Mouse (Mus musculus): ENCODE results near the gene Ihh. TPM values are rescaled to one million over a fixed set of nuclear protein-coding genes. Genes with fewer than 3 reads are reported as not detected.

Gene Ihh
- polyA plus RNA-seq, 1 experiment, result 45.0 TPM

DNA sequence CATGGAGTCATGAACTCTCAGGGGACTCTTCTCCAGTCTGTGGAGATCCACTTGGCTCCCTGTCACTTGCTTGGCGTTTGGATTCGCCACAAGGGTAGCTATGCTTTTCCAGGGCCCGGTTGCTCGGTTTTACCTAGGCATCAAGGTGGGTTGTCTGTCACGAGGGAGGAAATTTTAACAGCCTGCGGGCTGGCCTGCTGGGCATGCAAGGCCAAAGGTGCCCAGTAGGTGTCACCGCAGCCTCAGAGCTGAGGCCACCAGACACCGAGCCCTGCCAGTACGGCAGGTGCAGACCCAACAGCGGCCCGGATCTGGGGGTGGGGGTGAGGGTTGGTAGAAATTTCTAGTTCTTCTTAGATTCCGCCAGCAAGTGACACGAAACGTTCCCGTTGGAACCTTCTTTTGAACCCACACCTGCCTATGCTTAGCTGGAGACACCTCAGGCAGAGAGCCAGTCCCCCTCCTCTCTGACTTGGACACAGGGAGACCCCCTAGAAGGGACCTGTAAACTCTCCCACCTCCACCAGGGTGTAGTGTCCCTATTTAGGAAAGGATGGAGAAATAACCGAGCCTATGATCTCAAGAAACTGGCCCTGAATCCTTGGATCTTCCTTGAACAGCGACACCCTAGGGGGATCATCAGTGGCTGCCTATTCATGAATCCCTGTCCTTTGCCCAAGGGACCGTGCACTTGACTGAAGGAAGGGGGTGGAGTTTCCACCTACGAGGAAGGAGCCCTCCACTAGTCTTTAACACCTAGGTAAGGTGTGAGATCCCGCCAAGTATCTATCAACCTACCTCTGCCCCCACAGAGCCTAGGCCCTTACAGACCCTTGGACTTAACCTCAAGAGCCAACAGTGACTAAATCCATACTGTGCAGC, 2.4 kb downstream of the Ihh start:
- 3% methylated on average over 20 of the region's 20 CpGs for WGBS
- no peak for DNase-seq (ENCODE audit: low read depth, low spot score)

DNA sequence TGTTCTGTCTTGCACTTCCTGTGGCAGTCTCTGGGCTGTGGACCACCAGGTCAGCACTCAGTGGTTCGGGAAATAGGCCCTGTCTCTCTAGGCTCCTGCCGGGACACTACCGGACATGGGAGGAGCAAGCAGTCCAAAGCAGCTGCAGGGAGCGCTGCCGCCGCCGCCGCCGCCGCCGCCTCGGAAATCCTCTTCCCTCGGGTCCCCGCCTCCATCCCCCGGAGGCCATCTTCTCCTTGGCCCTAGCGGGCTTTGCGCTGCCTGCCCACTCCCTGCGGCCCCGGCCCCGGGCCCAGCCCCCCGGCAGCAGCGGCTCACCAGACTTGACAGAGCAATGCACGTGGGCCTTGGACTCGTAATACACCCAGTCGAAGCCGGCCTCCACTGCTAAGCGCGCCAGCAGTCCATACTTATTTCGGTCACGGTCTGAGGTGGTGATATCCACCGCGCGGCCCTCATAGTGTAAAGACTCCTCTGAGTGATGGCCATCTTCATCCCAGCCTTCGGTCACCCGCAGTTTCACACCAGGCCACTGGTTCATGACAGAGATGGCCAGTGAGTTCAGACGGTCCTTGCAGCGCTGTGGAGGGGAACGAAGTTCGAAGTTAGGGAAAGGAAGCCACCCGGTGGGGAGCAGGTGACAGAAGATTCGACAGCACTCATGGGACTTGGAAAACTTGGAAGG, 3.3 kb downstream of the Ihh start:
- whole genome bisulfite sequencing, result 4% methylated on average over 41 of the region's 41 CpGs

DNA sequence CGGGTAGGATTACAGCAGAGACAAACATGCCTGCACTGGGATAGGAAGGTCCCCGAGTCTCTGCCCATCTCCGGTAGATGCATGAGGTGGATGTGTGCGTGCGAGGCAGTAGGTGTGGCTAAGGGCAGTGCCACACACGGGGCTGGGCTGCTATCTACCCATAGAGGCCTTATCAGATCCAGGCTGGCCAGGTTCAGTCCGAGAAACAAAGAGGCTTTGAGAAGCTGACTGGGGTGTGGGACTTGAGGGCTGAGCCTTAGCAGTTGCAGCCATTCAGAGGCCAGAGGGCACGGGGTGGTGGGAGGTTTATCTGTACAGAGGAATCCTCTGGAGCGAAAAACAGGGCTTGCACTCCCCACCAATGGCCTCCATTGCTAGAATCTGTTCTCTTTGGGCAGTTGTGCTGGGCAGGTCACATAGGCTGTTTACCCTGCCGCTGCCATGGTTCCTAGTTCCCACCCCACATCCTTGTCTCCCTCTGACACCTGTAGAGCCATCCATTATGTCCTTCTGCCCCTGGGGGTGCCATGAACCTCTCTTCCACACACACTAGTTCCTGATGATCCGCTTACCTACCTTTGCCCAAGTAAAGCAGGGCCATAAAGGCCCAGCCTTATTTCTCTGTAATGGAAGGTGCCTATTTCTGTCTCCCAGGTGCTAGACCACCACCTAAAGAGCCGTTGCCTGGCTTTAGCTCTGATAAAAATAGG, 9.7 kb downstream of the Ihh start:
- 19% methylated on average over 12 of the region's 12 CpGs for WGBS
- no peak for DNase-seq (ENCODE audit: low read depth, low spot score)

More for the DNA sequence above, 3.3 kb downstream of the Ihh start:
- DNase-seq (ENCODE audit: low read depth, low spot score), result no peak

DNA sequence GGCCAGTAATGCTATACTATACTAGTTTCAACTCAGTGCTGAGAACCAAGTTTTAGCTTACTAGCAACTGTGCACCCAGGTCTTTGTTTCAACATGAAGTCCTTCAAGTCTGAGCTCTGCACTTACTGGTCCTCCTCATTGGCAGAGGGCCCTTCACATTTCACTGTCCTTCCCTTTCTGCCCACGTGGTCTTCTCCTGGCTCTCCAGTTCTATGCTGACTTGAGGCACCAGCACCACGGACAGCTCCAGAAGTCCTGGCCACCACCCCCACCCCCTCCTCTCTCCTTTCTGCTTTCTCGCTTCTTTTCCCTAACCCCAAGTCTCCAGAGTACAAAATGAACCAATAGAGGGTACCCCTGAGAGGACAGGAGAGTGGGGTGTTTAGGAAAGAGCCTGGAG, 11.7 kb downstream of the Ihh start:
- 17% methylated on average over 3 of the region's 3 CpGs for WGBS
- DNase-seq (ENCODE audit: low read depth, low spot score), result no peak

DNA sequence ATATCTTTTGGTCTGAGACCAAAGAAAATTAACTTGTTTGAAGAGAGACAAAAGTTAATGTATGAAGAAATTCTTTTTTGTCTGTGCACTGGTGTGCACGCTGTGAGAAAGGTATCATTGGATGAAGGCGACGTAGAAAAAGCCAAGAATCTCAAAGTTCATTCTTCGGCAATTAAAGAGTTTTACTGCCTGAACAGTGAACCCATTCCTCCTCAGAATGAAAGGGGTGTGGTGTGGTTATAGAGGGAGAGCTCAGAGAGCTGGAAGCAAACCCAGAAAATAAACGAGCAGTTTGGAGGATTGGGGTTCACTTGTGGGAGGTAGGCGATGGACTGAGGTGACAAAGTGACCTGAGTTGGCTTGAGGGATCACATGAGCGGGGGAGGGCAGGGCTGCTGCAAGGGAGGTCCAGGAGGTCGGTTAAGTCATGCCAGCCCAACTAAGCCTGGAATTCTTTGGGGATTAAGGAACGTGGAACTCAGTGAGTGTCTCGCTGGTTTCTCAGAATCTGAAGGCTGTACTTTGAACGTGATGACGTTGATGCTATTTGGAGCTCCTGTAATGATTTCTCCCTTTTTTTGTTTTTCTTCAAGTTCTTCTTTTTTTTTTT, 15.1 kb downstream of the Ihh start:
- 17% methylated on average over 12 of the region's 12 CpGs for WGBS
- DNase-seq (ENCODE audit: low read depth, low spot score), result peak; percentile 70

DNA sequence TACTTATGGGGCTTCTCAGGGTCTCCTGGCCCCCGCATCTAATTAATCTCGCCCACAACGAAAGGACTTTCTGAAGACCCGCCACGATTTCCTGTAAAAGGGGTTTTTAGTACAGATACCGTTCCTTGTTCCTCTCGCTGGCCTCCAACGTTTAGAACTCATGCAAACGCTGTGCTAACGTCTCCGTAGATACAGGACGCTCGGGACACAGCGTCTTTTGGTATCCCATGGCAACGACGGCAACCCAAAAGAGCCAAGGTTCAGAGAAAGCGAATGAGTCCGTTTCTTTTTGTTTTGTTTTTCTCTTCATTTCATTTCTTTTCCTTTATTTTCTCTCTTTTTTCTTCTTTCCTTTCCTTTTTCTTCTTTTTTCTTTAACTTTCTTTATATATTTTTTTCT, 16.1 kb downstream of the Ihh start, which contains the start of gene Cfap65:
Cfap65 (minus strand) TSS at position 198 of the 400 bp plus-strand sequence.
- WGBS, result 2% methylated on average over 18 of the region's 18 CpGs
- DNase-seq (ENCODE audit: low read depth, low spot score), result no peak

DNA sequence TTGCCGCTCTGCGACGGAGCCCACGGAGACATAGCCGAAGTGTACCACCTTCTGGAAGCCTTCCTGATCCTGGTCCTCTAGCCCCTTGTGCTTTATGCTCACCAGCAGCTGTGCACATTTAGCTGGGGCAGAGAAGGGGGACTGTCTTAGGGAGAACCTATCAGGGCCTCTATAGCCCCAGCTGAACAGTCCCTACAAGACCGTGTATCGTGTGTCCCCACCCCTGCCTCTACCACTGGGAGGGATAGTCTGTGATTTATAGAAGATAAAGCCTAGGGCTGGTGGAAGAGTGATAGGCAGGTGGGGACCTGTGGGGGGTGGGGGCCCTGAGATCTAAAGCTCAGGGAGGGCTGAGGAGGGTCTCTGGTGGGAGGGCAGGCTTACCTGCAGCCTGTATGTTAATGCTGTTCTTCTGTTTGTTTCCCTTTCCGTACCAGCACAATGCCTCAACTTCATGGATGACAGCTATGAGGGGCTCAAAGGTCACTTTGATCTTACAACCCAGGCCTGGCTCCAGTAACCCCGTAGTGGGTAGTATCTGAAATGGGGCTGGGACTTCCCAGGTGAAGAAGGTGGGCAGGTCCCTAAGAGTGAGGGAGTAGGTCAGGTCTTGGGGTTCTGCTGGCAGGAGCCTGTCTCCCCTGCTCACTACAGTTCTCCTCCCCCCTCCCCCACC, 23.7 kb downstream of the Ihh start:
- DNase-seq (ENCODE audit: low read depth, low spot score), result no peak
- 65% methylated on average over 9 of the region's 9 CpGs for WGBS

DNA sequence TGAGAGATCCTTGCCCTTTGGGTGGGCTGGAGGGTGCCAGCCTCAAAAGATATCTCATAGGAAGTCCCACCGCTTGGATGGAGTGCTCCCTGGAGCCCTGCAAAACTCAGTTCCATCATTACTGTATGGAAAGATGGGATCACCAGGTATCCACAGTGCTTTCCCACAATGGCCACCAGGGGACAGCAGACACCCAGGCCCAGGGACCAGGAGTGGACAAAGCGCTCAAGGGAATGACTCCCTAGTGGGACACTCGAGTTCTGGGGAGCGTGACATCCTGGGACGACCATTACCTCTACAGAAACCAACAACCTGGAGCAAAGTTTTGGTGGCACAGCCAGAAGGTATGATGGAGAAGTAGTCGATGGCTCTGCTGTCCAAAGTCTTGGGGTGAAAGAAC, 24.8 kb downstream of the Ihh start:
- no peak for DNase-seq (ENCODE audit: low read depth, low spot score)
- WGBS, result 16% methylated on average over 6 of the region's 6 CpGs

DNA sequence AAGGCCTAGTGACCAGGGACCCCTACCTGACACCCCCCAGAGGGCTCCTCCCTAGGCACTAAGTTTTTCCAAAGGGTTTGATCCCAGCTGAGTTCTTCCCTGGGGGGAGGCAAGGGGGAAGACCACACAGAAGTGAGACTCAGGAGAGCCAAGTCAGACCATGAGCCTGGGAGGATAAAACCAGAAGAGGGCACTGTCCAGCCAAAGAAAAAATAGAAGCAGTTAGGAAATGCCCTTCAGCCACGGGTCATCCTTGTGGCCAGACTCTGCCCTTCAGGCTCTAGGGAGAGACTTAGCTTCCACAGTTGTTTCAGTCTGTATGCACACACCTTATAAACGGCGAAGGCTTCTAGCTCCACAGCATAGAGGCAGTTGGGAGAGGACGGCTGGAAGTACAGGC, 27.0 kb downstream of the Ihh start:
- 52% methylated on average over 4 of the region's 4 CpGs for WGBS
- DNase-seq (ENCODE audit: low read depth, low spot score), result no peak

DNA sequence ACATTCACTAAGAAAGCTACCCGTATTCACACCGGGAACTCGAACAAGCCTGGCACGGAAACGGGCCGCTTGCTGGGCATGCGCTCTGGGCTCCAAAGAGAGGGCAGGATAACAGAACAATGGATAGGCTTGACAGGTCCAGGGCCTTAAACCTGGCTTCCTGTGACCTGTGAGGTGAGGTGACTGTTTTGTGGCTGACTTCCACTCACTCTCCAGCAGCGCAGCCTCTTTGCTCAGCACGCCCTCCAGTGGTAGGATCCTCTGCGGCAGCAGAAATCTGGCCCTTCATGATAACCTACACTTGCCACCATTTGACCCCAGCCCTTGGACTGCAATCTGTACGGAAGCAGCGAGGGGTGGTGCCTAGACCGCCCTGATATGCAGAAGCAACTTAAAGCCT, 35.8 kb downstream of the Ihh start:
- no peak for DNase-seq (ENCODE audit: low read depth, low spot score)

DNA sequence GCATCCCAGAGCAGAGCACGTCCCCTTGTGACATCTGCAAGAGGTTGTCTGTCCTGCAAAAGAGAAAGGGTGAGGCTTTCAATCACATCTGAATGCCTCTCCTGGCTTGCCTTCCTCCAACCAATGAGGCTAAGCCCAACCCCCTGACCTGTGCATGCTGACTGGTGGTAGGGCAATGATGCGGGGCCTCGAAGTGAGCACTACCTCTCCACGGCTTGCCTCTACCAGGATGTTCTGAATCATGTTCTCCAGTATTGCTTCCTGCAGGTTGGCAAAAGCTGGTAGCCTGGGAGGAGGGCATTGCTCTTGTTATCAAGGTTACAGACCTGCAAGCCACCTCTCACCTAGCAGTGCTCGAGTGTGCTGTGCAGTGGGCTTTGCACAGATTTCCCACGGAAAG, 49.3 kb downstream of the Ihh start:
- DNase-seq (ENCODE audit: low read depth, low spot score), result no peak
- WGBS, result 11% methylated on average over 6 of the region's 6 CpGs

More for the DNA sequence above, 35.8 kb downstream of the Ihh start:
- WGBS, result 27% methylated on average over 13 of the region's 13 CpGs

DNA sequence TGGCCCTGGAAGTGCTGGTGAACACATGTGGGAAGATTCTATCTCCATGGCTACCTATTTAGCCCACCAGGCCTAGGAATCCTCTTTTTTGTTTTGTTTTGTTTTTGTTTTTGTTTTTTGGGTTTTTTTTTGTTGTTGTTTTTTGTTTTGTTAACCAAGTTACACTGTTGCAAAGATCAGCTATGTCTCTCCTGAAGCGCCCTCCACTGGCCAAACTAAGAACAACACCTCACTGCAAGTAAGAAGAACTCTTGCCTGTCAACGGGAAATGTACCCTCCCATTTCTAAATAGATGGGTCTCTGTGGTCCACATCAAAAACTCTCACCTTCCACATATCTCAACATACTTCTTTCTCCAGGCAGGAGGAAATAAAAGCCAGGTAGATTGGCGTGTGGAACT, 49.8 kb downstream of the Ihh start:
- no peak for DNase-seq (ENCODE audit: low read depth, low spot score)
- WGBS, result 9% methylated on average over 3 of the region's 3 CpGs

DNA sequence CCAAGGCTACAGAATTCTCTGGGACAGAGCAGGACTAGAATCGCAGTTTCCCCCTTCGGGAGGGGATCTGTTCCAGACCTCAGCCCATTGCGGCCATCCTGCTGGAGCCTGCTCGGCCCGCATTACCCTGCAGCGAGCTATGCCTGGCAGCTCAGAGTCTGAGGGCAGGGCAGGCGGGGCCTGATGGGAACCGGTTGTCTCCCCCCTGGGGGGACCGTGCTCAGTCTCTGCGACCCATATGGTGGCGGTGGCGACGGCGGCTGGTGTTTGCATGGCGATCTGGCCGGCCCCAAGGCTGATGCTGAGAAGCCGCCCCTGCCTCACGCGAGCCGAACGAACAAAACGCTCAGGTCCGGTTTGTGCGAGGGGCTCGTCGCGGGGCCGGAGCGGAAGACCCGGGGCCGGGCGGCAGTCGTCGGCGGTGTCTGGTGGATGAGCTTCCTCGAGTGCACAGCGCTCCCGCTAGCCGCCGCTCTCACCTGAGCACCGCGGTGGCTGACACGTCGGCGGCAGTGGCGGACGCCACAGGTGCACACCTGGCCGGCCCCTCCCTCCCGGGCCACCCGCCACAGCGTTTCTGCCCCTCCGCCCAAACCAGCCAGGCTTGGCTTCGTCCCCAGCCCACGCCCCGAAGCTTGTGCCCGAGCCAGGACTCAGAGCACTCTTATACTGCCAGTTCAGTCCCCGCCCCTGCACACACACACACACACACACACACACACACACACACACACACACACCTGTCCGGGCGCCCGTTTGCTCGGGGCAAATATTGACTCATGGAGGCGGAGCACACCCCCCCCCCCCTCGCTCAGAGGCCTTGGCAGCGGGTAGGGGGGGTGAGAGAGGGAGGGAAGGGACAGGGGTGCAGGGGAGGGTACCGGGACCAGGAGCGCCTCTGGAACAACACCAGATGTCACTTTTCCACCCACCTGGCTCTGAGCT, 50.9 kb downstream of the Ihh start:
- 1% methylated on average over 64 of the region's 66 CpGs for WGBS
- DNase-seq (ENCODE audit: low read depth, low spot score), result no peak

DNA sequence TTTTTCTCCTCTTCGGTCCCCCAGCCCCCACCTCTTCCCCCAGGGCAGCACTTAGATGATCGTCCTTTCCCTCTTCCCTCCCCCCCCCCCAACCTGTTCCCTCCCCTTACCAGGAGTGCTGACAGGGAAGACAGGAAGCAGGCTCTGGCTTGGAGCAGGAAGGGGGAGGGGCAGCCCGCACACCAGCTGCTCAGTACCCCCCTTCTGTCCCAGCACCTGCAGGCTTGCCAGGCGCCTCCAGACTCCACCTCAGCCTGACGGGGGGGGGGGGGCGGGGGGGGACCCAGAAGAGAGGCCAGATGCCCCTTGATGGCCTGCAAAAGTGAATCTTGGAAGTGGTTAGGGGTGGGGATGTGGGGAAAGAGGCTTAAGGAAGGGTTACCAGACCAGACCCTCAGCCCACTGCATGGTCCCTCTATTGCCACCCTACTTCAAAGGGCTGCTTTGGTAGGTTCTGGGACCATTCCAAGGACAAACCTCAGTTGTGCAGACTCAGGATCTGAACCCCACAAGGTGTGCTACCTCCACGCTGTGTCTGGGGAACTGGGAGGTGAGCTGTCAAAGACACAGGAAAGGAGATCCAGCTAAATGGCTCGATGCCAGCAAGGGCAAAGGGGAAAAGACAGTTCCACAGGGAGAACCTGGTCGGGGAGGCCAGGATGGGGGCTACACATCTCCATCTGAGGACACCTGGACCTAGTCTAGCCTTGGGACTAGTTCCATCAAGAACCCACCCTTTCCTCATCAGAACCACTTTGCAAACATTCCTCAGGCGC, 52.6 kb downstream of the Ihh start:
- 10% methylated on average over 9 of the region's 10 CpGs for WGBS
- DNase-seq (ENCODE audit: low read depth, low spot score), result no peak

DNA sequence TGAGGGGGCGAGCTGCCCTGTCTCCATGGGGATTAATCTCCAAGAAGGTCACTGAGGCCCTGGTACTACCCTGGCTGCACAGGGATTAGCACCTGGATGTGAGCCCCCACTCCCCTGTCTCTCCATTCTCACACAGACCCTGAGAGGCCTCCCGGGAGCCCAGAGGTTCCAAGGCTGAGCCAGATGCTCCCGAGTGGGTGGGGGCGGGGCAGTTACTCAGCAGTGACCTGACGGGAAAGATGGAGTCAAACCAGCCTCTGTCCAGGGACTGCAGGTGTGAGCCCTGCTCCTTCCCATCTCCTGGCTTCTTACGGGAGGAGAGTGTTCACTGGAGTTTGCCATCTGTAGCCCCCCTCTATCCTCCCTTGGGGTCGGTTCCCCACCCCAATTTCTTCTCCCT, 53.5 kb downstream of the Ihh start:
- DNase-seq (ENCODE audit: low read depth, low spot score), result no peak

More for the DNA sequence above, 53.5 kb downstream of the Ihh start:
- WGBS, result 17% methylated on average over 7 of the region's 7 CpGs
